Mouse (Mus musculus) heart, embryonic 11.5 days (tissue): Measurements from ENCODE around the gene Shkbp1. TPM values are rescaled to one million over a fixed set of nuclear protein-coding genes. Genes with fewer than 3 reads are reported as not detected.

Source experiments
- ATAC-seq: fragments of 200-750 bp; cut with Nextera tagmentation; replicated peaks from 2 replicates; pipeline ENCODE4 v1.8.0; 2017; ENCODE audit warnings: moderate library complexity; ENCODE audit not compliant: insufficient number of reproducible peaks, low FRiP score, low TSS enrichment
- H3K27ac ChIP-seq: fragments of 300-500 bp; sonication (generic); 2 replicates; pipeline ENCODE4 v1.5.1; 2014; ENCODE audit warnings: mild to moderate bottlenecking, low read depth, low read length
- H3K27me3 ChIP-seq: fragments of 300-500 bp; sonication (generic); 2 replicates; pipeline ENCODE4 v1.6.1; 2014; ENCODE audit warnings: mild to moderate bottlenecking, low read length, mixed read lengths; ENCODE audit not compliant: control insufficient read depth, insufficient read depth
- H3K36me3 ChIP-seq: fragments of 300-500 bp; sonication (generic); 2 replicates; pipeline ENCODE4 v1.6.1; 2014; ENCODE audit warnings: mild to moderate bottlenecking, low read length, moderate library complexity, mixed read lengths; ENCODE audit not compliant: control insufficient read depth, insufficient read depth
- H3K4me1 ChIP-seq: fragments of 300-500 bp; sonication (generic); 2 replicates; pipeline ENCODE4 v1.6.1; 2014; ENCODE audit warnings: low read length; ENCODE audit not compliant: control insufficient read depth, insufficient read depth
- H3K4me2 ChIP-seq: fragments of 300-500 bp; sonication (generic); 2 replicates; pipeline ENCODE4 v1.6.1; 2014; ENCODE audit warnings: mild to moderate bottlenecking, moderate library complexity
- H3K4me3 ChIP-seq: fragments of 300-500 bp; sonication (generic); 2 replicates; pipeline ENCODE4 v1.5.1; 2014; ENCODE audit warnings: low read depth, low read length
- H3K9ac ChIP-seq: fragments of 300-500 bp; sonication (generic); 2 replicates; pipeline ENCODE4 v1.6.1; 2014; ENCODE audit warnings: mild to moderate bottlenecking, low read depth, low read length, moderate library complexity
- H3K9me3 ChIP-seq: fragments of 300-500 bp; sonication (generic); replicated peaks from 2 replicates; pipeline ENCODE4 v1.6.1; 2016; ENCODE audit warnings: low read length; ENCODE audit not compliant: control insufficient read depth
- WGBS: fragments of 180-500 bp; shearing (Covaris S2); extraction: QIAGEN DNeasy Blood & Tissue Kit; methylation state at CpG from one replicate; pipeline ENCODE4 v1.1.7; 2014; ENCODE audit not compliant: insufficient replicate concordance; 5-methylcytosine and 5-hydroxymethylcytosine counted together
- polyA plus RNA-seq: library from polyadenylated mRNA; unstranded; fragments of >200 nt; fragmentation: Nextera tagmentation; extraction: Ambion mirVana; gene quantifications from 2 replicates; pipeline ENCODE4 v1.2.1, GENCODE M21; 2014

The Shkbp1 gene
- polyA plus RNA-seq, 1 experiment from 2014 or later = 34.1 TPM

- Histone ChIP-seq H3K4me3 (no peak overlapping the region), H3K4me2 (no peak overlapping the region), H3K9ac (no peak overlapping the region), H3K36me3 (no peaks in the 10 kb centered on the region), H3K27me3 (peaks cover 74% of the 10 kb centered on the region), H3K27ac (no peak overlapping the region), H3K4me1 (no peaks in the 10 kb centered on the region), H3K9me3 (no peaks in the 10 kb centered on the region)
- no peak for ATAC-seq
- 4% methylated on average over 22 of the region's 22 CpGs for WGBS
These were observed 19.5 kb upstream of the Shkbp1 start for GRCm38 (mm10) chr7:27375274-27375673.

DNA sequence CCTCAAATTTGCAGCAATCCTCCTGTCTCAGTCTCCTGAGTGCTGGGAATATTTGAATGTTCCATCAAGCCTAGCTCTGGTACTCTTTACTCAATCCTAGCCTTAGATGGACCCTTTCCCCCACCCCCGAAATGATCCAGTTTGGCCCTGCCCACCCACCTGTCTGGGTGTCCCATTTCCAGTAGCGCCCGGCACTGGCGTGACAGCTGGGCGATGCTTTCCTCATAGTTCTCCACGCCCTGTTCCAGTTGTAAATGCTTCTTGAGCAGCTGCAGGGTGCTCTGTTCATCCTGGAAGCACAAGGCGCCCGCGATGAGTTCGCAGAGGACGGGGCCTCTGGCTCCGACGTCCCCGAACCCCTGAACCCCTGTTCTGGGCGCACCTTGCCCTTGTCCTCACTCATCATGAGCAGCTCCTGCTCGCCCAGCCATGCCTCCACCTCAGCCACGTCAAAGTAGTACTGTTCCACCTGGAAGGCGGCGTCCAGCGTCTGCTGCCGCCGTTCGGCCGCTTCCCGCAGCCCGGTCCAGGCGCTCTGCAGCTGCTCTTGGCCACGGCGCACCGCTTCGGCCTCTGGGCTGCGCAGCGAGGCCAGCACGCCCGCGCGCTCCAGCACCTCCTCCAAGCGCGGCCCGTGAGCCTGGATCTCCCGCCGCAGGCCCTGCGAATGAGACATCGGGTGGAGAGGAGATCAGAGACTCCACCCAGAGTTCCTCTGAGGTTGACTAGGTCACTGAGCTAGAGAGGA, 16.1 kb upstream of the Shkbp1 start:
- WGBS = 7% methylated on average over 44 of the region's 44 CpGs
- Histone ChIP-seq H3K4me1 (peaks cover 5% of the 10 kb centered on the region), H3K9me3 (no peaks in the 10 kb centered on the region; the same call in 1 of the 2 replicates), H3K36me3 (no peaks in the 10 kb centered on the region), H3K9ac (no peak overlapping the region), H3K4me3 (peak overlapping the region; percentile 1; the same call in 1 of the 2 replicates), H3K27ac (no peak overlapping the region), H3K4me2 (peak overlapping the region; percentile 29; the same call in 1 of the 2 replicates), H3K27me3 (peaks cover 95% of the 10 kb centered on the region)
- no peak for ATAC-seq

DNA sequence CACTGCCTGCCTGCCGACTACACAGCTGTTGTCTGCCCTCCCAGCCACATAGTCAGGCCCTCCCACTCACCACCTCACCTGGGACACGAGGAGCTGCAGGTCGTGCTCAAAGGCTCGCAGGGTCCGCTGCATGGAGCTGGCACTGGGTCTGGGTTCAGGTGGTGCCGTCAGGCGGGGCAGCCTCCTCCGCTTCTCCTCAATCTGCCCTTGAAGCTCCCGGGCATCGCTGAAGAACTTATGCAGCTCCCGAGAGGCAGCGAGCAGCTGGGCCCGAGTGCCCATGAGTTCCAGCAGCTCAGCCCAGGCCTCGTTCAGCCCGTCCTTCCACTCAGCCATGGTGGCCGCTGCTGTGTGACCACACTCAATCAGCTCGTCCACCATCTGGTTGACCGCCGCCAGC, 13.3 kb upstream of the Shkbp1 start:
- H3K9me3 ChIP-seq = no peaks in the 10 kb centered on the region; the same call in 1 of the 2 replicates
- WGBS = 76% methylated on average over 19 of the region's 19 CpGs
- no peak overlapping the region for H3K9ac ChIP-seq
- peaks cover 99% of the 10 kb centered on the region for H3K27me3 ChIP-seq
- ATAC-seq = no peak
- no peak overlapping the region for H3K27ac ChIP-seq
- no peaks in the 10 kb centered on the region for H3K36me3 ChIP-seq
- H3K4me2 ChIP-seq = no peak overlapping the region
- no peak overlapping the region for H3K4me3 ChIP-seq
- peaks cover 8% of the 10 kb centered on the region for H3K4me1 ChIP-seq

DNA sequence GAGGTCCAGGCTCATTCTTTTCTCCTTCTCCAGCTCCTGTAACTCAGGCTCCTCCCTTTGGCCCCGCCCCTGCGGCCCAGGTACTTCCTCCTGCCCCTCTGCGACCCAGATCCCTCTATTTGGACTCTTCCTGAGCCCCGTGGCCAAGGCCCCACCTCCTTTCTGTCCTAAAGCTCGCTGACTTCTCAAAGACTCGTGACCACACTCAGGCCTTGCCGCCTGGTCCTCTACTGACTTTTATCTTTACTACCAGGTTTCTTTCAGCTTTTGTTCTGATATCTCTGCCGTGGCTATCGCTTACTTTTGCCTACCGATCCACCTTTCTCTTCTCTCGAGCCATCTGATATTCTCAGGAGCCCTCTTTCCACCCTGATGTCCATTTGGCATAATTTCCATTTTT, 12.2 kb upstream of the Shkbp1 start:
- Histone ChIP-seq H3K4me2 (peak overlapping the region; percentile 43; the same call in 1 of the 2 replicates), H3K4me3 (no peak overlapping the region), H3K4me1 (peaks cover 9% of the 10 kb centered on the region), H3K9ac (no peak overlapping the region), H3K9me3 (no peaks in the 10 kb centered on the region; the same call in 1 of the 2 replicates), H3K27ac (no peak overlapping the region), H3K27me3 (peaks cover 99% of the 10 kb centered on the region), H3K36me3 (no peaks in the 10 kb centered on the region)
- 9% methylated on average over 11 of the region's 11 CpGs for WGBS
- ATAC-seq = no peak

GRCm38 (mm10) chr7:27366082-27366844, 10.4 kb upstream of the Shkbp1 start:
- H3K9me3 ChIP-seq = no peaks in the 10 kb centered on the region; the same call in 1 of the 2 replicates
- H3K4me1 ChIP-seq = peaks cover 9% of the 10 kb centered on the region
- ATAC-seq = no peak
- no peak overlapping the region for H3K4me3 ChIP-seq
- H3K27ac ChIP-seq = no peak overlapping the region
- H3K36me3 ChIP-seq = no peaks in the 10 kb centered on the region
- peaks cover 84% of the 10 kb centered on the region for H3K27me3 ChIP-seq
- no peak overlapping the region for H3K9ac ChIP-seq
- WGBS = 35% methylated on average over 21 of the region's 21 CpGs
- no peak overlapping the region for H3K4me2 ChIP-seq

GRCm38 (mm10) chr7:27364379-27364778, 8.6 kb upstream of the Shkbp1 start:
- Histone ChIP-seq H3K4me2 (peak overlapping the region; percentile 35), H3K4me3 (peak overlapping the region; percentile 21; the same call in 1 of the 2 replicates), H3K4me1 (peaks cover 9% of the 10 kb centered on the region)

DNA sequence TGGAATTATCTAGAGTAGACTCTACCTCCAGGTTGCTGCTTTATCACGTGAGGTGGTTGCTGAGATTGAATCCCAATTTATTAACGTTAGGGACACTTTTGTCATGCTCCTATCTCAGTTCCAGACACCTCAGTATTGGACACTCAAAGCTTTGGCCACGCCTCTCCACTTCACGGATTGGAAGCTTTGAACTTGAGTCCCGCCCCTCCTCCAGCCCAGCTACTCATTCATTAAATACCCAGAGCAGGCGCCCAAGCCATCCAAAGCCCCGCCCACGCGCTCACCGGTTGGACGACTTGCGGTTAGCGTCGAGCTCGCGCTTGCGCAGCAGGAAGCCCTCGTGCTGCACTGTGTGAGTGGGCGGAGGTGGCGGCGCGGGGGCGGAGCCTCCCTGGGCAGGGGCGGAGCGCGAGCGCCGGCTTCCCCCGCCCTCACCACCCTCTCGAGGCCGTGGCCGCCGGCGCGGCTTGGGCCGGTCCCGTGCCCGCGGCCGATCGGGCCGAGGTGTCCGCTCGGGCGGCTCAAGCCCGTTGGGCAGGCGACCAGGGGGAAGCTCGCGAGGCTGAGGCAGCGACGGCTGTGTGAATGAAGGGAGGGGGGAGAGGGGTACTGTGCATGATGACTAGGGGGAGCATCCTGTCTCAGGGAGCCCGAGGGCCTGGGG, 5.6 kb upstream of the Shkbp1 start:
- H3K9ac ChIP-seq = peak overlapping the region; percentile 30; the same call in 1 of the 2 replicates
- peak overlapping the region; percentile 32 for H3K4me3 ChIP-seq
- ATAC-seq = peak; percentile 91
- H3K4me2 ChIP-seq = peak overlapping the region; percentile 60
- no peaks in the 10 kb centered on the region for H3K9me3 ChIP-seq
- H3K27ac ChIP-seq = no peak overlapping the region
- H3K36me3 ChIP-seq = no peaks in the 10 kb centered on the region
- under 1% methylated on average over 52 of the region's 52 CpGs for WGBS
- H3K27me3 ChIP-seq = peaks cover 37% of the 10 kb centered on the region
- H3K4me1 ChIP-seq = peaks cover 6% of the 10 kb centered on the region; the same call in 1 of the 2 replicates

More at GRCm38 (mm10) chr7:27364379-27364778, 8.6 kb upstream of the Shkbp1 start:
- no peak overlapping the region for H3K27ac ChIP-seq
- H3K9me3 ChIP-seq = no peaks in the 10 kb centered on the region
- WGBS = 5% methylated on average over 29 of the region's 29 CpGs
- H3K9ac ChIP-seq = no peak overlapping the region
- no peaks in the 10 kb centered on the region for H3K36me3 ChIP-seq
- peaks cover 66% of the 10 kb centered on the region for H3K27me3 ChIP-seq
- no peak for ATAC-seq

- Histone ChIP-seq H3K9ac (no peak overlapping the region), H3K4me1 (peaks cover 6% of the 10 kb centered on the region; the same call in 1 of the 2 replicates), H3K36me3 (no peaks in the 10 kb centered on the region), H3K4me2 (peak overlapping the region; percentile 60; the same call in 1 of the 2 replicates), H3K27me3 (peaks cover 30% of the 10 kb centered on the region), H3K9me3 (no peaks in the 10 kb centered on the region), H3K27ac (no peak overlapping the region), H3K4me3 (peak overlapping the region; percentile 28; the same call in 1 of the 2 replicates)
- WGBS = 50% methylated on average over 6 of the region's 6 CpGs
- no peak for ATAC-seq
These were observed 4.9 kb upstream of the Shkbp1 start for GRCm38 (mm10) chr7:27360749-27361148.
